Mouse (Mus musculus): Measurements from ENCODE around the gene Hoxb7. TPM values are rescaled to one million over a fixed set of nuclear protein-coding genes. Genes with fewer than 3 reads are reported as not detected.

Hoxb7 gene
- polyA plus RNA-seq, 1 experiment from 2014 or later, result not detected

GRCm38 (mm10) chr11:96309288-96309687, 22.9 kb downstream of the Hoxb7 start:
- Histone ChIP-seq H3K4me1 (no peaks in the 10 kb centered on the region; the same call in 1 of the 2 replicates), H3K27me3 (peaks cover 100% of the 10 kb centered on the region), H3K36me3 (replicated peaks) (no peaks in the 10 kb centered on the region), H3K27ac (no peak overlapping the region), H3K4me3 (replicated peaks) (no peak overlapping the region), H3K9me3 (no peaks in the 10 kb centered on the region), H3K9ac (no peak overlapping the region), H3K4me2 (no peak overlapping the region)
- 10% methylated on average over 4 of the region's 4 CpGs for WGBS
- no peak for ATAC-seq (ENCODE audit: low FRiP score)

GRCm38 (mm10) chr11:96310183-96310938, 23.9 kb downstream of the Hoxb7 start:
- WGBS, result 3% methylated on average over 20 of the region's 20 CpGs
- no peak overlapping the region for H3K4me2 ChIP-seq

GRCm38 (mm10) chr11:96311097-96311496, 24.7 kb downstream of the Hoxb7 start:
- 0 out of 2 replicates have a peak overlapping the region, but pooled peaks have one; percentile 7 for H3K4me3 ChIP-seq (replicated peaks)
- no peaks in the 10 kb centered on the region for H3K9me3 ChIP-seq
- H3K27ac ChIP-seq, result no peak overlapping the region
- no peaks in the 10 kb centered on the region; the same call in 1 of the 2 replicates for H3K4me1 ChIP-seq
- 8% methylated on average over 6 of the region's 6 CpGs for WGBS
- no peaks in the 10 kb centered on the region for H3K36me3 ChIP-seq (replicated peaks)
- peaks cover 100% of the 10 kb centered on the region for H3K27me3 ChIP-seq
- no peak for ATAC-seq (ENCODE audit: low FRiP score)
- H3K9ac ChIP-seq, result no peak overlapping the region
- H3K4me2 ChIP-seq, result no peak overlapping the region

More at GRCm38 (mm10) chr11:96310183-96310938, 23.9 kb downstream of the Hoxb7 start:
- peaks cover 100% of the 10 kb centered on the region for H3K27me3 ChIP-seq
- H3K9me3 ChIP-seq, result no peaks in the 10 kb centered on the region
- no peaks in the 10 kb centered on the region; the same call in 1 of the 2 replicates for H3K4me1 ChIP-seq
- H3K27ac ChIP-seq, result no peak overlapping the region
- H3K9ac ChIP-seq, result no peak overlapping the region
- no peaks in the 10 kb centered on the region for H3K36me3 ChIP-seq (replicated peaks)
- no peak overlapping the region for H3K4me3 ChIP-seq (replicated peaks)
- ATAC-seq (ENCODE audit: low FRiP score), result no peak

GRCm38 (mm10) chr11:96311520-96312417, 25.3 kb downstream of the Hoxb7 start:
- peak; percentile 63; the same call in 1 of the 2 replicates for ATAC-seq (ENCODE audit: low FRiP score)
- Histone ChIP-seq H3K36me3 (replicated peaks) (no peaks in the 10 kb centered on the region), H3K9me3 (no peaks in the 10 kb centered on the region), H3K4me3 (replicated peaks) (0 out of 2 replicates have a peak overlapping the region, but pooled peaks have one; percentile 7), H3K4me1 (no peaks in the 10 kb centered on the region; the same call in 1 of the 2 replicates), H3K4me2 (peak overlapping the region; percentile 15; the same call in 1 of the 2 replicates), H3K9ac (no peak overlapping the region), H3K27me3 (peaks cover 100% of the 10 kb centered on the region), H3K27ac (no peak overlapping the region)
- WGBS, result under 1% methylated on average over 31 of the region's 31 CpGs

- Histone ChIP-seq H3K9ac (no peak overlapping the region), H3K9me3 (no peaks in the 10 kb centered on the region), H3K4me3 (replicated peaks) (no peak overlapping the region)
These were observed 26.7 kb downstream of the Hoxb7 start for GRCm38 (mm10) chr11:96313134-96313533.

GRCm38 (mm10) chr11:96313806-96314428, 27.5 kb downstream of the Hoxb7 start:
- H3K27me3 ChIP-seq, result peaks cover 100% of the 10 kb centered on the region
- H3K9me3 ChIP-seq, result no peaks in the 10 kb centered on the region
- H3K36me3 ChIP-seq (replicated peaks), result no peaks in the 10 kb centered on the region
- 3% methylated on average over 12 of the region's 12 CpGs for WGBS
- no peak overlapping the region for H3K4me2 ChIP-seq
- ATAC-seq (ENCODE audit: low FRiP score), result no peak
- no peak overlapping the region for H3K27ac ChIP-seq
- H3K4me1 ChIP-seq, result peaks cover 3% of the 10 kb centered on the region
- no peak overlapping the region for H3K9ac ChIP-seq
- H3K4me3 ChIP-seq (replicated peaks), result no peak overlapping the region

More at GRCm38 (mm10) chr11:96313134-96313533, 26.7 kb downstream of the Hoxb7 start:
- 14% methylated on average over 2 of the region's 2 CpGs for WGBS
- Histone ChIP-seq H3K4me1 (no peaks in the 10 kb centered on the region; the same call in 1 of the 2 replicates), H3K27ac (no peak overlapping the region), H3K27me3 (peaks cover 100% of the 10 kb centered on the region), H3K36me3 (replicated peaks) (no peaks in the 10 kb centered on the region), H3K4me2 (no peak overlapping the region)
- no peak for ATAC-seq (ENCODE audit: low FRiP score)

GRCm38 (mm10) chr11:96314671-96315343, 28.4 kb downstream of the Hoxb7 start:
- no peaks in the 10 kb centered on the region for H3K9me3 ChIP-seq
- H3K4me2 ChIP-seq, result no peak overlapping the region
- no peak for ATAC-seq (ENCODE audit: low FRiP score)

GRCm38 (mm10) chr11:96315344-96315681, 28.9 kb downstream of the Hoxb7 start:
- Histone ChIP-seq H3K4me3 (replicated peaks) (no peak overlapping the region), H3K27ac (no peak overlapping the region), H3K9me3 (no peaks in the 10 kb centered on the region), H3K27me3 (peaks cover 100% of the 10 kb centered on the region), H3K4me1 (peaks cover 5% of the 10 kb centered on the region), H3K9ac (no peak overlapping the region), H3K4me2 (no peak overlapping the region), H3K36me3 (replicated peaks) (no peaks in the 10 kb centered on the region)
- 1% methylated on average over 5 of the region's 5 CpGs for WGBS
- ATAC-seq (ENCODE audit: low FRiP score), result no peak

More at GRCm38 (mm10) chr11:96314671-96315343, 28.4 kb downstream of the Hoxb7 start:
- peaks cover 100% of the 10 kb centered on the region for H3K27me3 ChIP-seq
- no peak overlapping the region for H3K27ac ChIP-seq
- no peak overlapping the region for H3K4me3 ChIP-seq (replicated peaks)
- H3K36me3 ChIP-seq (replicated peaks), result no peaks in the 10 kb centered on the region
- WGBS, result 1% methylated on average over 34 of the region's 34 CpGs
- H3K9ac ChIP-seq, result no peak overlapping the region
- H3K4me1 ChIP-seq, result peaks cover 5% of the 10 kb centered on the region

GRCm38 (mm10) chr11:96316696-96317607, 30.5 kb downstream of the Hoxb7 start:
- Histone ChIP-seq H3K36me3 (replicated peaks) (no peaks in the 10 kb centered on the region), H3K9ac (no peak overlapping the region), H3K27me3 (peaks cover 100% of the 10 kb centered on the region), H3K4me2 (no peak overlapping the region), H3K4me1 (peaks cover 5% of the 10 kb centered on the region), H3K9me3 (no peaks in the 10 kb centered on the region), H3K27ac (no peak overlapping the region), H3K4me3 (replicated peaks) (no peak overlapping the region)
- ATAC-seq (ENCODE audit: low FRiP score), result no peak
- 4% methylated on average over 18 of the region's 18 CpGs for WGBS

GRCm38 (mm10) chr11:96317608-96318367, 31.4 kb downstream of the Hoxb7 start, which contains the start of gene Hoxb4:
Gene Hoxb4 (plus strand): TSS chr11:96318267.
- no peak within 1 kb of the TSS for H3K27ac ChIP-seq
- H3K4me3 ChIP-seq (replicated peaks), result peak within 1 kb of the TSS; percentile 30
- WGBS, result under 1% methylated on average over 28 of the region's 28 CpGs
- no peaks in the 10 kb centered on the region for H3K9me3 ChIP-seq
- no peak for ATAC-seq (ENCODE audit: low FRiP score)
- peak within 1 kb of the TSS; percentile 47 for H3K4me2 ChIP-seq
- H3K9ac ChIP-seq, result no peak within 1 kb of the TSS
- H3K27me3 ChIP-seq, result peaks cover 100% of the 10 kb centered on the region
- no peaks in the 10 kb centered on the region for H3K36me3 ChIP-seq (replicated peaks)
- peaks cover 5% of the 10 kb centered on the region for H3K4me1 ChIP-seq
